8 mouse cellular contexts compared by ENCODE assay signal in the genomic region with DNA sequence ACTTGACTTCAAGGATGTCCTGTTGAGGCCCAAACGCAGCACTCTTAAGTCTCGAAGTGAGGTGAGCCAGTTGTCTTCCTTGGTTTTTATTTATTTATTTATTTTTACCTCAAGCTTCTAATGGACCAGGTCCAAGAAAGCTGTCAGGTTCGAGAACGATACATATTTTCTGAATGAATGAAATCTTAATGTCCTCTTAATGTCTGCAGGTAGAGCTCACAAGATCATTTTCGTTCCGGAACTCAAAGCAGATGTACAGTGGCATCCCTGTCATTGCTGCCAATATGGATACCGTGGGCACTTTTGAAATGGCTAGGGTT. TPM values are rescaled to one million over a fixed set of nuclear protein-coding genes. Genes with fewer than 3 reads are reported as not detected.
DNase-seq lines count a peak whose midpoint lies in the region; ATAC-seq and TF ChIP-seq lines count a peak whose summit lies in the region.

No protein-coding gene starts in this region.

- H3K27ac ChIP-seq in embryonic facial prominence, embryonic 14.5 days (replicated peaks; ENCODE audit: low read depth, low read length) = no peak overlapping the region
- peak overlapping the region; percentile 79 for H3K27ac ChIP-seq in intestine, embryonic 16.5 days (ENCODE audit: low read length)
- H3K27ac ChIP-seq in neural tube, embryonic 12.5 days = no peak overlapping the region

- H3K36me3 ChIP-seq in embryonic facial prominence, embryonic 14.5 days (ENCODE audit: control insufficient read depth, insufficient read depth, low read length) = peaks cover 42% of the 10 kb centered on the region
- no peaks in the 10 kb centered on the region; the same call in 1 of the 2 replicates for H3K36me3 ChIP-seq in intestine, embryonic 16.5 days (ENCODE audit: control insufficient read depth, insufficient read depth, low read length)
- H3K36me3 ChIP-seq in neural tube, embryonic 12.5 days = peaks cover 23% of the 10 kb centered on the region

- no peak for ATAC-seq in embryonic facial prominence, embryonic 14.5 days (ENCODE audit: low read depth)
- no peak for ATAC-seq in intestine, embryonic 16.5 days
- ATAC-seq in neural tube, embryonic 12.5 days (ENCODE audit: low FRiP score, low read depth) = no peak
- ATAC-seq in megakaryocyte progenitor cell, adult 5-6 weeks (replicated peaks; ENCODE audit: poor library complexity) = no peak

- no peak for TF ChIP-seq POLR2A in lung, adult 2 months (IDR thresholded peaks at IDR 0.05; ENCODE audit: borderline replicate concordance, extremely low read depth, low read depth, low read length)

- no peak for TF ChIP-seq CTCF in lung, adult 2 months (IDR thresholded peaks at IDR 0.05; ENCODE audit: insufficient read depth, low read length)

- peak overlapping the region; percentile 97 for H3K4me3 ChIP-seq in lung, adult 2 months (replicated peaks; ENCODE audit: extremely low read depth, low read depth, low read length)
- H3K4me3 ChIP-seq in embryonic facial prominence, embryonic 14.5 days (ENCODE audit: low read depth, low read length) = peak overlapping the region; percentile 64
- H3K4me3 ChIP-seq in intestine, embryonic 16.5 days (ENCODE audit: low read length) = peak overlapping the region; percentile 73
- H3K4me3 ChIP-seq in neural tube, embryonic 12.5 days = peak overlapping the region; percentile 74; the same call in 1 of the 2 replicates

- peaks cover 4% of the 10 kb centered on the region; the same call in 1 of the 2 replicates for H3K4me1 ChIP-seq in lung, adult 2 months (ENCODE audit: control insufficient read depth, insufficient read depth, low read length)
- H3K4me1 ChIP-seq in embryonic facial prominence, embryonic 14.5 days (ENCODE audit: control insufficient read depth, insufficient read depth, low read length) = peaks cover 14% of the 10 kb centered on the region
- peaks cover 14% of the 10 kb centered on the region for H3K4me1 ChIP-seq in intestine, embryonic 16.5 days (ENCODE audit: control insufficient read depth, insufficient read depth, low read length)
- peaks cover 15% of the 10 kb centered on the region for H3K4me1 ChIP-seq in neural tube, embryonic 12.5 days

- H3K9me3 ChIP-seq in embryonic facial prominence, embryonic 14.5 days (ENCODE audit: control insufficient read depth, low read length) = no peaks in the 10 kb centered on the region
- no peaks in the 10 kb centered on the region for H3K9me3 ChIP-seq in intestine, embryonic 16.5 days (ENCODE audit: control insufficient read depth, low read length)
- H3K9me3 ChIP-seq in neural tube, embryonic 12.5 days = no peaks in the 10 kb centered on the region

- H3K27me3 ChIP-seq in embryonic facial prominence, embryonic 14.5 days (replicated peaks; ENCODE audit: control insufficient read depth, insufficient read depth, low read length) = no peaks in the 10 kb centered on the region
- no peaks in the 10 kb centered on the region for H3K27me3 ChIP-seq in intestine, embryonic 16.5 days (replicated peaks; ENCODE audit: control insufficient read depth, insufficient read depth, low read length)
- no peaks in the 10 kb centered on the region for H3K27me3 ChIP-seq in neural tube, embryonic 12.5 days (replicated peaks)

- peak overlapping the region; percentile 95 for H3K4me2 ChIP-seq in embryonic facial prominence, embryonic 14.5 days (ENCODE audit: low read depth, low read length)
- H3K4me2 ChIP-seq in intestine, embryonic 16.5 days (ENCODE audit: low read depth, low read length) = peak overlapping the region; percentile 77
- H3K4me2 ChIP-seq in neural tube, embryonic 12.5 days (replicated peaks) = peak overlapping the region; percentile 96

- WGBS in lung, adult 2 months = 61% methylated on average over 7 of the region's 7 CpGs
- WGBS in embryonic facial prominence, embryonic 14.5 days = 71% methylated on average over 7 of the region's 7 CpGs
- 75% methylated on average over 7 of the region's 7 CpGs for WGBS in intestine, embryonic 16.5 days
- 87% methylated on average over 7 of the region's 7 CpGs for WGBS in neural tube, embryonic 12.5 days

- H3K9ac ChIP-seq in embryonic facial prominence, embryonic 14.5 days (ENCODE audit: low read depth, low read length) = peak overlapping the region; percentile 80
- H3K9ac ChIP-seq in intestine, embryonic 16.5 days (ENCODE audit: low read depth, low read length) = peak overlapping the region; percentile 68
- H3K9ac ChIP-seq in neural tube, embryonic 12.5 days = peak overlapping the region; percentile 41

- DNase-seq in lung, adult 2 months = no peak
- DNase-seq in lung, postnatal 10 days = no peak
- DNase-seq in embryonic facial prominence, embryonic 14.5 days (ENCODE audit: low spot score) = no peak
- no peak for DNase-seq in right cerebral cortex, postnatal 10 days (ENCODE audit: low spot score in 2 of 2)
- DNase-seq in frontal cortex, postnatal 10 days (ENCODE audit: low spot score in 2 of 2) = no peak

RNA-seq across cellular contexts. Expression of a gene that starts 0.8 kb away (rescaled TPM):
- 170 and 270 TPM in 2 replicates for polyA plus RNA-seq in lung, adult 2 months (2012; rRNA removed)
- 524 and 534 TPM in 2 replicates for polyA plus RNA-seq in embryonic facial prominence, embryonic 14.5 days (2014; fragmentation: Nextera tagmentation; extraction: Ambion mirVana)
- polyA plus RNA-seq in intestine, embryonic 16.5 days (2015; fragmentation: Nextera tagmentation; extraction: Ambion mirVana) = 464 and 495 TPM in 2 replicates
- polyA plus RNA-seq in neural tube, embryonic 12.5 days (2016; fragmentation: Nextera tagmentation; extraction: Ambion mirVana) = 555 and 567 TPM in 2 replicates
- total RNA-seq in megakaryocyte progenitor cell, adult 5-6 weeks (2015) = 491 and 506 TPM in 2 replicates
- 258 and 288 TPM in 2 replicates for total RNA-seq in megakaryocyte progenitor cell, adult 5-6 weeks (2017)

RNA-seq across cellular contexts. Expression of a gene that starts 1.0 kb away (rescaled TPM):
- 11.8 and 18.7 TPM in 2 replicates for polyA plus RNA-seq in lung, adult 2 months (2012; rRNA removed)
- polyA plus RNA-seq in embryonic facial prominence, embryonic 14.5 days (2014; fragmentation: Nextera tagmentation; extraction: Ambion mirVana) = 49.6 and 54.8 TPM in 2 replicates
- 52.3 and 58.4 TPM in 2 replicates for polyA plus RNA-seq in intestine, embryonic 16.5 days (2015; fragmentation: Nextera tagmentation; extraction: Ambion mirVana)
- polyA plus RNA-seq in neural tube, embryonic 12.5 days (2016; fragmentation: Nextera tagmentation; extraction: Ambion mirVana) = 60.7 and 61.6 TPM in 2 replicates
- 29.4 and 36.0 TPM in 2 replicates for total RNA-seq in megakaryocyte progenitor cell, adult 5-6 weeks (2015)
- 38.1 and 39.5 TPM in 2 replicates for total RNA-seq in megakaryocyte progenitor cell, adult 5-6 weeks (2017)

RNA-seq across cellular contexts. Expression of a gene that starts 8.9 kb away (rescaled TPM):
- 11.9 and 14.8 TPM in 2 replicates for polyA plus RNA-seq in lung, adult 2 months (2012; rRNA removed)
- 32.2 and 36.2 TPM in 2 replicates for polyA plus RNA-seq in embryonic facial prominence, embryonic 14.5 days (2014; fragmentation: Nextera tagmentation; extraction: Ambion mirVana)
- 32.6 and 37.1 TPM in 2 replicates for polyA plus RNA-seq in intestine, embryonic 16.5 days (2015; fragmentation: Nextera tagmentation; extraction: Ambion mirVana)
- polyA plus RNA-seq in neural tube, embryonic 12.5 days (2016; fragmentation: Nextera tagmentation; extraction: Ambion mirVana) = 44.1 and 45.7 TPM in 2 replicates
- total RNA-seq in megakaryocyte progenitor cell, adult 5-6 weeks (2015) = 19.4 and 23.1 TPM in 2 replicates
- 17.7 and 26.3 TPM in 2 replicates for total RNA-seq in megakaryocyte progenitor cell, adult 5-6 weeks (2017)

RNA-seq across cellular contexts. Expression of a gene that starts 12.4 kb away (rescaled TPM):
- polyA plus RNA-seq in lung, adult 2 months (2012; rRNA removed) = 15.1 and 20.4 TPM in 2 replicates
- polyA plus RNA-seq in embryonic facial prominence, embryonic 14.5 days (2014; fragmentation: Nextera tagmentation; extraction: Ambion mirVana) = 42.6 and 48.3 TPM in 2 replicates
- polyA plus RNA-seq in intestine, embryonic 16.5 days (2015; fragmentation: Nextera tagmentation; extraction: Ambion mirVana) = 65.6 and 70.7 TPM in 2 replicates
- 70.1 and 71.0 TPM in 2 replicates for polyA plus RNA-seq in neural tube, embryonic 12.5 days (2016; fragmentation: Nextera tagmentation; extraction: Ambion mirVana)
- total RNA-seq in megakaryocyte progenitor cell, adult 5-6 weeks (2015) = 19.3 and 21.4 TPM in 2 replicates
- 21.7 and 22.4 TPM in 2 replicates for total RNA-seq in megakaryocyte progenitor cell, adult 5-6 weeks (2017)

RNA-seq across cellular contexts. Expression of a gene that starts 22.7 kb away (rescaled TPM):
- polyA plus RNA-seq in lung, adult 2 months (2012; rRNA removed) = 0.70 and 1.0 TPM in 2 replicates
- 0.97 and 1.0 TPM in 2 replicates for polyA plus RNA-seq in embryonic facial prominence, embryonic 14.5 days (2014; fragmentation: Nextera tagmentation; extraction: Ambion mirVana)
- polyA plus RNA-seq in intestine, embryonic 16.5 days (2015; fragmentation: Nextera tagmentation; extraction: Ambion mirVana) = 1.0 and 1.3 TPM in 2 replicates
- polyA plus RNA-seq in neural tube, embryonic 12.5 days (2016; fragmentation: Nextera tagmentation; extraction: Ambion mirVana) = 0.53 and 0.77 TPM in 2 replicates
- 0.37 and 0.62 TPM in 2 replicates for total RNA-seq in megakaryocyte progenitor cell, adult 5-6 weeks (2015)
- 0.08 and 0.88 TPM in 2 replicates for total RNA-seq in megakaryocyte progenitor cell, adult 5-6 weeks (2017)
